Mouse (Mus musculus): ENCODE data around the gene Pitpna. TPM values are rescaled to one million over a fixed set of nuclear protein-coding genes. Genes with fewer than 3 reads are reported as not detected.
A peak's percentile ranks its signal among the peaks of the same experiment; 100 is the strongest.

Pitpna gene
- polyA plus RNA-seq, 1 experiment from 2014 or later: 161 TPM

GRCm38 (mm10) chr11:75581495-75582149, 6.3 kb upstream of the Pitpna start:
- no peak overlapping the region for H3K9ac ChIP-seq (ENCODE audit: low read depth, low read length)
- no peaks in the 10 kb centered on the region for H3K36me3 ChIP-seq (ENCODE audit: control insufficient read depth, insufficient read depth)
- TF ChIP-seq CTCF (IDR thresholded peaks at IDR 0.05; ENCODE audit: low read depth): no peak
- H3K27me3 ChIP-seq (replicated peaks; ENCODE audit: control insufficient read depth, insufficient read depth, low read length): no peaks in the 10 kb centered on the region
- no peaks in the 10 kb centered on the region for H3K9me3 ChIP-seq (ENCODE audit: control insufficient read depth)
- H3K4me3 ChIP-seq (ENCODE audit: low read depth, low read length): no peak overlapping the region
- peaks cover 7% of the 10 kb centered on the region; the same call in 1 of the 2 replicates for H3K4me1 ChIP-seq (replicated peaks; ENCODE audit: control insufficient read depth, insufficient read depth, low read length)
- ATAC-seq: no peak
- H3K27ac ChIP-seq (ENCODE audit: low read depth, low read length): no peak overlapping the region
- H3K4me2 ChIP-seq (replicated peaks; ENCODE audit: low read depth): no peak overlapping the region
- WGBS: 79% methylated on average over 7 of the region's 7 CpGs

GRCm38 (mm10) chr11:75583521-75583920, 4.4 kb upstream of the Pitpna start:
- 25% methylated on average over 2 of the region's 2 CpGs for WGBS
- Histone ChIP-seq H3K27me3 (replicated peaks; ENCODE audit: control insufficient read depth, insufficient read depth, low read length) (no peaks in the 10 kb centered on the region), H3K4me3 (ENCODE audit: low read depth, low read length) (no peak overlapping the region), H3K9ac (ENCODE audit: low read depth, low read length) (no peak overlapping the region), H3K27ac (ENCODE audit: low read depth, low read length) (peak overlapping the region; percentile 77), H3K36me3 (ENCODE audit: control insufficient read depth, insufficient read depth) (no peaks in the 10 kb centered on the region), H3K4me1 (replicated peaks; ENCODE audit: control insufficient read depth, insufficient read depth, low read length) (peaks cover 14% of the 10 kb centered on the region; the same call in 1 of the 2 replicates), H3K4me2 (replicated peaks; ENCODE audit: low read depth) (no peak overlapping the region), H3K9me3 (ENCODE audit: control insufficient read depth) (no peaks in the 10 kb centered on the region)
- peak; percentile 84 for ATAC-seq
- no peak for TF ChIP-seq CTCF (IDR thresholded peaks at IDR 0.05; ENCODE audit: low read depth)

- Histone ChIP-seq H3K27ac (ENCODE audit: low read depth, low read length) (no peak overlapping the region), H3K9me3 (ENCODE audit: control insufficient read depth) (no peaks in the 10 kb centered on the region), H3K9ac (ENCODE audit: low read depth, low read length) (no peak overlapping the region), H3K36me3 (ENCODE audit: control insufficient read depth, insufficient read depth) (0 out of 2 replicates have a peak, but pooled peaks cover 5% of the 10 kb centered on the region), H3K27me3 (replicated peaks; ENCODE audit: control insufficient read depth, insufficient read depth, low read length) (no peaks in the 10 kb centered on the region), H3K4me2 (replicated peaks; ENCODE audit: low read depth) (no peak overlapping the region), H3K4me1 (replicated peaks; ENCODE audit: control insufficient read depth, insufficient read depth, low read length) (peaks cover 20% of the 10 kb centered on the region; the same call in 1 of the 2 replicates), H3K4me3 (ENCODE audit: low read depth, low read length) (no peak overlapping the region)
- TF ChIP-seq CTCF (IDR thresholded peaks at IDR 0.05; ENCODE audit: low read depth): no peak
- no peak for ATAC-seq
- 71% methylated on average over 4 of the region's 4 CpGs for WGBS
Measured at GRCm38 (mm10) chr11:75585061-75585460, 2.8 kb upstream of the Pitpna start.

- Histone ChIP-seq H3K4me2 (replicated peaks; ENCODE audit: low read depth) (no peak overlapping the region), H3K4me1 (replicated peaks; ENCODE audit: control insufficient read depth, insufficient read depth, low read length) (peaks cover 20% of the 10 kb centered on the region; the same call in 1 of the 2 replicates), H3K9ac (ENCODE audit: low read depth, low read length) (no peak overlapping the region), H3K4me3 (ENCODE audit: low read depth, low read length) (no peak overlapping the region), H3K27ac (ENCODE audit: low read depth, low read length) (no peak overlapping the region), H3K36me3 (ENCODE audit: control insufficient read depth, insufficient read depth) (0 out of 2 replicates have a peak, but pooled peaks cover 7% of the 10 kb centered on the region), H3K27me3 (replicated peaks; ENCODE audit: control insufficient read depth, insufficient read depth, low read length) (no peaks in the 10 kb centered on the region), H3K9me3 (ENCODE audit: control insufficient read depth) (no peaks in the 10 kb centered on the region)
- 87% methylated on average over 5 of the region's 5 CpGs for WGBS
- no peak for ATAC-seq
- no peak for TF ChIP-seq CTCF (IDR thresholded peaks at IDR 0.05; ENCODE audit: low read depth)
Measured at GRCm38 (mm10) chr11:75585978-75586377, 1.9 kb upstream of the Pitpna start.

GRCm38 (mm10) chr11:75586963-75587362, 934 bp upstream of the Pitpna start:
- no peak for ATAC-seq
- no peaks in the 10 kb centered on the region for H3K9me3 ChIP-seq (ENCODE audit: control insufficient read depth)
- no peaks in the 10 kb centered on the region for H3K27me3 ChIP-seq (replicated peaks; ENCODE audit: control insufficient read depth, insufficient read depth, low read length)
- WGBS: 89% methylated on average over 5 of the region's 5 CpGs
- TF ChIP-seq CTCF (IDR thresholded peaks at IDR 0.05; ENCODE audit: low read depth): no peak
- no peak overlapping the region for H3K4me3 ChIP-seq (ENCODE audit: low read depth, low read length)
- peaks cover 13% of the 10 kb centered on the region; the same call in 1 of the 2 replicates for H3K36me3 ChIP-seq (ENCODE audit: control insufficient read depth, insufficient read depth)
- no peak overlapping the region for H3K27ac ChIP-seq (ENCODE audit: low read depth, low read length)
- H3K4me2 ChIP-seq (replicated peaks; ENCODE audit: low read depth): no peak overlapping the region
- H3K4me1 ChIP-seq (replicated peaks; ENCODE audit: control insufficient read depth, insufficient read depth, low read length): peaks cover 20% of the 10 kb centered on the region; the same call in 1 of the 2 replicates
- no peak overlapping the region for H3K9ac ChIP-seq (ENCODE audit: low read depth, low read length)

- no peaks in the 10 kb centered on the region for H3K27me3 ChIP-seq (replicated peaks; ENCODE audit: control insufficient read depth, insufficient read depth, low read length)
- peak overlapping the region; percentile 97 for H3K27ac ChIP-seq (ENCODE audit: low read depth, low read length)
- no peak for TF ChIP-seq CTCF (IDR thresholded peaks at IDR 0.05; ENCODE audit: low read depth)
- peak overlapping the region; percentile 95 for H3K9ac ChIP-seq (ENCODE audit: low read depth, low read length)
- H3K9me3 ChIP-seq (ENCODE audit: control insufficient read depth): no peaks in the 10 kb centered on the region
- H3K4me3 ChIP-seq (ENCODE audit: low read depth, low read length): peak overlapping the region; percentile 93
- H3K4me1 ChIP-seq (replicated peaks; ENCODE audit: control insufficient read depth, insufficient read depth, low read length): peaks cover 20% of the 10 kb centered on the region; the same call in 1 of the 2 replicates
- ATAC-seq: peak; percentile 32
- peak overlapping the region; percentile 92 for H3K4me2 ChIP-seq (replicated peaks; ENCODE audit: low read depth)
- H3K36me3 ChIP-seq (ENCODE audit: control insufficient read depth, insufficient read depth): peaks cover 14% of the 10 kb centered on the region; the same call in 1 of the 2 replicates
- WGBS: under 1% methylated on average over 37 of the region's 37 CpGs
Measured at GRCm38 (mm10) chr11:75588285-75588941, 516 bp downstream of the Pitpna start.

Measured in intestine, postnatal 0 days (tissue).